Mouse (Mus musculus): ENCODE measurements around the gene Eml1. TPM values are rescaled to one million over a fixed set of nuclear protein-coding genes. Genes with fewer than 3 reads are reported as not detected.

Eml1 gene
- polyA plus RNA-seq (2014; fragmentation: Nextera tagmentation; extraction: Ambion mirVana) = 91.3 and 107 TPM in 2 replicates

DNA sequence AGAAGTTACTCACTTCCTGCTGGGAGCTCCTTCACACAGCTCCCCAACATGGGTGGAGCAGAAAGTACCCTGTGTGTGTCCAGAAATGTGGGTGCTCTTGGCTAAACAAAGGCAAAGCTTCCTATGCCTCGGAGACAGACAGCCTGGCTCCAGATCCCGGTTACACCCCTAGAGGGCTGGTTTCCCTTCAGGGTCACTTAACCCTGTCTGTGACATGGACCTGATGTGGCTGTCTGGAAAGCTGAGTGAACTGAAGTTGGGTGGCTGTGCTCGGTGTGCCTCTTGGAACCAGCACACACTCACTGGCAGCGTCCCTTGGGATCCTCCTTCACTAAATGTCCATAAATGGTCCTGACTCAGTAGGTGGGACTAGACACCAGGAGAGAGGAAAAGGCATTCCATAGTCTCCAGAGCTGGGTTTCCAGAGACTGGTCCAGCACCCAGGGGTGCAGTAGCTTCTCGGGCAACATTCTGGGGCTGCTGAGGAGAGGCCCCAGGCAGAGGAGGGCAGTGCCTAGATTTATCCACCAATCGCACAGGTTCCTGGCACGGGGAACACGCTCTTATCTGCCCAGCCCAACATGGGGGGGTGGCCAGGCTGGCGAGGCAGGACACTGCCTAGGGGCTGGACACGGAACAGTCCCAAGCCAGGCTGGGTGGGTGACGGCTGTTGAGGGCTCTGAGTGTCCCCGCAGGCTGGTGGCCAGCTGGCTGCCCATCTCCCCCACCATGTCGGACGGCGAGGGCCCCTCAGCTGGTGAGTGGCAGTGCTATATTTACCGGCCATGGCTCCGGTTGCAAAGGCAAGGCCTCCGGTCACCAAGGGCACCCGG lies at the start of gene Eml1:
TSS of gene Eml1 (plus strand) at position 362 of the 833 bp plus-strand sequence.
- Histone ChIP-seq H3K4me3 (ENCODE audit: low read depth, low read length) (no peak within 1 kb of the TSS), H3K27me3 (ENCODE audit: control insufficient read depth, insufficient read depth, low read length) (no peaks in the 10 kb centered on the region), H3K27ac (ENCODE audit: low read depth, low read length) (no peak within 1 kb of the TSS), H3K9ac (ENCODE audit: low read depth, low read length) (no peak within 1 kb of the TSS), H3K9me3 (ENCODE audit: control insufficient read depth, low read length) (no peaks in the 10 kb centered on the region), H3K4me1 (replicated peaks; ENCODE audit: control insufficient read depth, insufficient read depth, low read length) (0 out of 2 replicates have a peak, but pooled peaks cover 2% of the 10 kb centered on the region), H3K36me3 (ENCODE audit: control insufficient read depth, insufficient read depth, low read length) (no peaks in the 10 kb centered on the region), H3K4me2 (replicated peaks; ENCODE audit: low read depth, low read length) (no peak within 1 kb of the TSS)
- DNase-seq (ENCODE audit: low spot score) (no peak), ATAC-seq (ENCODE audit: low FRiP score) (no peak)
- WGBS = 79% methylated on average over 19 of the region's 19 CpGs

DNA sequence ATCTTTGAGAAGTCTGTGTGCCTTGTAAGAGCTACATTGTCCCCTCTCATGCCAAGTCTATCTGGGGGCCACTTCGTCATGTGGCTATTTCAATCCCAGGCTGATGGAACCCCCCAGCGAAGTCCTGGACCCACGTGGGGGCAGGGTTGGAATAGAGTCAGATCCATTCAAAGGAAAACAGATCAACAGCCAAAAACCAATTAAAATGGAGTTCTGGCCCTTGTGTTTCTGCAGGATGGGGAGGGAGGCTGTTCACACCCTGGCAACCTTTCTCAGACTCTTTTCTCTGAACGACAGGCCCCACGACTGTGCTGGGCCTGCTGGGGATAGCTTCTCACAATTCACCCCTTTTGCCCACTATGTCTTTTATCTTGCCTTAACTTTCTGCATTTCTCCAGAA lies 44.4 kb upstream of the Eml1 start:
- 55% methylated on average over 5 of the region's 5 CpGs for WGBS
- Histone ChIP-seq H3K4me3 (ENCODE audit: low read depth, low read length) (no peak overlapping the region), H3K27ac (ENCODE audit: low read depth, low read length) (no peak overlapping the region), H3K27me3 (ENCODE audit: control insufficient read depth, insufficient read depth, low read length) (peaks cover 27% of the 10 kb centered on the region), H3K4me2 (replicated peaks; ENCODE audit: low read depth, low read length) (no peak overlapping the region), H3K4me1 (replicated peaks; ENCODE audit: control insufficient read depth, insufficient read depth, low read length) (peaks cover 15% of the 10 kb centered on the region), H3K9me3 (ENCODE audit: control insufficient read depth, low read length) (no peaks in the 10 kb centered on the region), H3K9ac (ENCODE audit: low read depth, low read length) (no peak overlapping the region), H3K36me3 (ENCODE audit: control insufficient read depth, insufficient read depth, low read length) (no peaks in the 10 kb centered on the region)
- no peak for ATAC-seq (ENCODE audit: low FRiP score)
- DNase-seq (ENCODE audit: low spot score) = no peak

DNA sequence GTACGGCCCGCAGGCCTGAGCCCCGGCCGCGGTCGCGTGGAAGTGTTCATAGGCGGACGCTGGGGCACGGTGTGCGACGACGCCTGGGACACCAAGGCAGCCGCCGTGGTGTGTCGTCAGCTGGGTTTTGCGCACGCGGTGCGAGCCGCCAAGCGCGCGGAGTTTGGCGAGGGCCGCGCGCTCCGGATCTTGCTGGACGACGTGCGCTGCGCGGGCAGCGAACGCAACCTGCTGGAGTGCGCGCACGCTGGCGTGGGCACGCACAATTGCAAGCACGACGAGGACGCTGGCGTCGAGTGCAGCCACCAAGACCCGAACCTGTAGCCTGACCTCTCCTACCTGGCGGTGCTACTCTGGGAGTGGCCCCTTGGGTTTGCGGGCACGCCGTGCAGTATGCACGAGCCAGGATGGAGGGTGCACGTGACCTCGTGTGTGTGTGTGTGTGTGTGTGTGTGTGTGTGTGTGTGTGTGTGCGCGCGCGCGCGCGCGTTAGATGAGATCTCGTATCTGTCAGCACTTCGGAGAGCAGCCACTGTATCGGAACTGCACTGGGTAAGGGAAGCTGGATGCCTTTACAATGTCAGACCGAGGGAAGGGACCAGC lies 42.8 kb upstream of the Eml1 start:
- 3% methylated on average over 66 of the region's 66 CpGs for WGBS
- peak; percentile 59; the same call in 1 of the 2 replicates for ATAC-seq (ENCODE audit: low FRiP score)
- Histone ChIP-seq H3K27me3 (ENCODE audit: control insufficient read depth, insufficient read depth, low read length) (peaks cover 27% of the 10 kb centered on the region), H3K9me3 (ENCODE audit: control insufficient read depth, low read length) (no peaks in the 10 kb centered on the region), H3K9ac (ENCODE audit: low read depth, low read length) (peak overlapping the region; percentile 44), H3K4me2 (replicated peaks; ENCODE audit: low read depth, low read length) (peak overlapping the region; percentile 55), H3K27ac (ENCODE audit: low read depth, low read length) (no peak overlapping the region), H3K4me1 (replicated peaks; ENCODE audit: control insufficient read depth, insufficient read depth, low read length) (peaks cover 12% of the 10 kb centered on the region), H3K4me3 (ENCODE audit: low read depth, low read length) (peak overlapping the region; percentile 29), H3K36me3 (ENCODE audit: control insufficient read depth, insufficient read depth, low read length) (no peaks in the 10 kb centered on the region)
- peak; percentile 76 for DNase-seq (ENCODE audit: low spot score)

DNA sequence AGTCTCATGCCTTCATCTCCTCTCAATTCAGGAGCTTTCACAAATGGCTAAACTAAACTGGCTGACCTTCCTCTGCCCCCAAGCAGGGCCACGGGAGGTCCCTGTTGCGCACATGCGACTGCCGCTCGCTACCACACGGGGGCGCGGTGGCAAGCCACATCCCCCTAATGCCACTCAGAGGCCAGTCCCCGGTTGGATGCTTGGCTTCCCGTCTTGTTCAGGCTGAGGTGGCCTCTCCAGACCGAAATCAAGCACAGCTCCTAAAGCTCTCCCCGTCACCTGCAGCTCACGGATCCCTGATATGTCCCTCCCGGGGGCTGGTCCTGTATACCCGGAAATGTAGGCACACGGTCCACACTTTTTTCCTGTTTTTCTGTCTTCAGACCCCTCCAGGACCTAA lies 37.7 kb upstream of the Eml1 start:
- H3K4me3 ChIP-seq (ENCODE audit: low read depth, low read length) = peak overlapping the region; percentile 13
- H3K9me3 ChIP-seq (ENCODE audit: control insufficient read depth, low read length) = no peaks in the 10 kb centered on the region
- H3K27ac ChIP-seq (ENCODE audit: low read depth, low read length) = 0 out of 2 replicates have a peak overlapping the region, but pooled peaks have one; percentile 12
- WGBS = 3% methylated on average over 16 of the region's 16 CpGs
- peaks cover 20% of the 10 kb centered on the region for H3K27me3 ChIP-seq (ENCODE audit: control insufficient read depth, insufficient read depth, low read length)
- peaks cover 10% of the 10 kb centered on the region; the same call in 1 of the 2 replicates for H3K4me1 ChIP-seq (replicated peaks; ENCODE audit: control insufficient read depth, insufficient read depth, low read length)
- ATAC-seq (ENCODE audit: low FRiP score) = peak; percentile 36
- H3K36me3 ChIP-seq (ENCODE audit: control insufficient read depth, insufficient read depth, low read length) = no peaks in the 10 kb centered on the region
- peak overlapping the region; percentile 75 for H3K4me2 ChIP-seq (replicated peaks; ENCODE audit: low read depth, low read length)
- DNase-seq (ENCODE audit: low spot score) = peak; percentile 91
- no peak overlapping the region; the same call in 1 of the 2 replicates for H3K9ac ChIP-seq (ENCODE audit: low read depth, low read length)

DNA sequence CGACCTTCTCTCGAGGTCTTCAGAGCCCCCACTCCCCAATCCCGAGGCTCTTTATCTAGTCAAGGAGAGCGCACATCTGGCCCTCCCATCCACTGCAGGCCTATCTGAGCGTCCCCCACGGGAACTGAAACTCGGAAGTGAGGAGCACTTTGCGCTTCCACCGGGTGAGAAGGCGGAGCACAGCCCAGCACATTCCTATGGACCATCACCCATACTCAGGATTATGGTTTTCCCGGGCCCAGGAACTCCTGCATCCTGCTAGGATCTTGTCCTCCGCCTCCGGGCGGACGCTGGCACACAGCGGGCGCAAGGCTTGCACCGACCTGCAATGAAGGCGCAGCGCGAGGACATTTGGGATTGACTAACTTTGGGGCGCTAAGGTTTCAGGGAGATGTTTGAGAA lies 37.3 kb upstream of the Eml1 start:
- 0 out of 2 replicates have a peak overlapping the region, but pooled peaks have one; percentile 12 for H3K27ac ChIP-seq (ENCODE audit: low read depth, low read length)
- DNase-seq (ENCODE audit: low spot score) = no peak

DNA sequence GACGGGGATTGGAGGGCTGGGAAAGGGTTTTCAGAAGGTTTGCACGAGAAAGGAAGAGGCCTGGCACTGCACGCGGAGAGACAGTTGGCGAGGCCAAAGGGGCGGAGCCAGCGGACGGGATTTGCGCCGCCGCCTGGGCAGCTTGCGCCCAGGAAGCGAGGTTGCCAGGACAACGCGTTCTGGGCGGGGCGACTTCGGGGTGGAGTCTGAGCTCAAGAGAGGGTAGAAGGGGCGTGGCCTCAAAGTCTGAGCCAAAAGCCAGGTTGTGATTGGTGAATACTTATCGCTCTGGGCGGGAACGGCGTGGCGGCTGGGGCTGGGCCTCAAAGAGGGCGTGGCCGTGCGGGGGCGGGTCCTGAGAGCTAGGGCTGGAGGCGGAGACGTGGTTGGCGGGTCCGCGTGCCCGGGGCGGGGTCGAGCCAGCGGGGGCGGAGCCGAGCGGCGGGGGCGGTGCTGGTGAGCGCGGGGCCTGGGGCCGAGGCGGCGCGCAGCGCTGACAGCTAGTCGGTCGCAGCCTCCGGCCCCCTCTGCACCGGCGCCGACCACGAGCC lies 36.8 kb upstream of the Eml1 start, which contains the start of gene Cyp46a1:
TSS of gene Cyp46a1 (plus strand) at position 487 of the 551 bp plus-strand sequence.
- Histone ChIP-seq H3K27ac (ENCODE audit: low read depth, low read length) (0 out of 2 replicates have a peak within 1 kb of the TSS, but pooled peaks have one; percentile 12), H3K27me3 (ENCODE audit: control insufficient read depth, insufficient read depth, low read length) (peaks cover 13% of the 10 kb centered on the region)

More for the DNA sequence above, 37.3 kb upstream of the Eml1 start:
- H3K4me3 ChIP-seq (ENCODE audit: low read depth, low read length) = peak overlapping the region; percentile 13
- no peaks in the 10 kb centered on the region for H3K9me3 ChIP-seq (ENCODE audit: control insufficient read depth, low read length)
- ATAC-seq (ENCODE audit: low FRiP score) = peak; percentile 44
- H3K9ac ChIP-seq (ENCODE audit: low read depth, low read length) = peak overlapping the region; percentile 12; the same call in 1 of the 2 replicates
- H3K36me3 ChIP-seq (ENCODE audit: control insufficient read depth, insufficient read depth, low read length) = no peaks in the 10 kb centered on the region
- WGBS = 2% methylated on average over 22 of the region's 22 CpGs
- H3K4me2 ChIP-seq (replicated peaks; ENCODE audit: low read depth, low read length) = peak overlapping the region; percentile 75
- peaks cover 10% of the 10 kb centered on the region; the same call in 1 of the 2 replicates for H3K4me1 ChIP-seq (replicated peaks; ENCODE audit: control insufficient read depth, insufficient read depth, low read length)
- H3K27me3 ChIP-seq (ENCODE audit: control insufficient read depth, insufficient read depth, low read length) = peaks cover 18% of the 10 kb centered on the region

DNA sequence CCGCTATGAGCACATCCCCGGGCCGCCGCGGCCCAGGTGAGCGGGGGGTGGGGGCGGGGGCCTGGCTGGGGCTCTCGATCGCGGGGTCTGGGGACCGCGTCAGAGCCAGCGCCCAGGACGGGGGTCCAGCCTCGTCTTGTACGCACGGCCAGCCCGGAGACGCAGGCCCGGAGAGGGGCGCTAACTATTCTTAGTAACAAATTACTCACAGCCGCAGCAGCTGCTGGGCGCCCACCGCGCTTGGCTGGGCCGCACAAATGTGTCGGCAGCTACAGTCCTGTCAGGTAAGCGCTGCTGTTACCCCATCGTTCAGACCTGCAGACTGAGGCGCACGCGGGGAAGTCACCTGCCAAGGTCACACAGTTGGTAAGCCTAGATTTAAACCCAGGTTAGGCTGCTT lies 36.2 kb upstream of the Eml1 start:
- H3K4me2 ChIP-seq (replicated peaks; ENCODE audit: low read depth, low read length) = peak overlapping the region; percentile 97
- peak overlapping the region; percentile 62 for H3K9ac ChIP-seq (ENCODE audit: low read depth, low read length)
- no peak overlapping the region for H3K27ac ChIP-seq (ENCODE audit: low read depth, low read length)
- WGBS = 2% methylated on average over 31 of the region's 32 CpGs
- peak overlapping the region; percentile 59 for H3K4me3 ChIP-seq (ENCODE audit: low read depth, low read length)
- H3K36me3 ChIP-seq (ENCODE audit: control insufficient read depth, insufficient read depth, low read length) = no peaks in the 10 kb centered on the region
- H3K4me1 ChIP-seq (replicated peaks; ENCODE audit: control insufficient read depth, insufficient read depth, low read length) = 0 out of 2 replicates have a peak, but pooled peaks cover 7% of the 10 kb centered on the region
- peaks cover 11% of the 10 kb centered on the region for H3K27me3 ChIP-seq (ENCODE audit: control insufficient read depth, insufficient read depth, low read length)
- H3K9me3 ChIP-seq (ENCODE audit: control insufficient read depth, low read length) = no peaks in the 10 kb centered on the region
- no peak for DNase-seq (ENCODE audit: low spot score)
- no peak for ATAC-seq (ENCODE audit: low FRiP score)

More for the DNA sequence above, 36.8 kb upstream of the Eml1 start, which contains the start of gene Cyp46a1:
- 0 out of 2 replicates have a peak, but pooled peaks cover 7% of the 10 kb centered on the region for H3K4me1 ChIP-seq (replicated peaks; ENCODE audit: control insufficient read depth, insufficient read depth, low read length)
- ATAC-seq (ENCODE audit: low FRiP score) = peak; percentile 93
- H3K4me3 ChIP-seq (ENCODE audit: low read depth, low read length) = peak within 1 kb of the TSS; percentile 59
- under 1% methylated on average over 51 of the region's 56 CpGs for WGBS
- H3K36me3 ChIP-seq (ENCODE audit: control insufficient read depth, insufficient read depth, low read length) = no peaks in the 10 kb centered on the region
- H3K9me3 ChIP-seq (ENCODE audit: control insufficient read depth, low read length) = no peaks in the 10 kb centered on the region
- H3K9ac ChIP-seq (ENCODE audit: low read depth, low read length) = peak within 1 kb of the TSS; percentile 62
- H3K4me2 ChIP-seq (replicated peaks; ENCODE audit: low read depth, low read length) = peak within 1 kb of the TSS; percentile 97
- peak; percentile 100 for DNase-seq (ENCODE audit: low spot score)

DNA sequence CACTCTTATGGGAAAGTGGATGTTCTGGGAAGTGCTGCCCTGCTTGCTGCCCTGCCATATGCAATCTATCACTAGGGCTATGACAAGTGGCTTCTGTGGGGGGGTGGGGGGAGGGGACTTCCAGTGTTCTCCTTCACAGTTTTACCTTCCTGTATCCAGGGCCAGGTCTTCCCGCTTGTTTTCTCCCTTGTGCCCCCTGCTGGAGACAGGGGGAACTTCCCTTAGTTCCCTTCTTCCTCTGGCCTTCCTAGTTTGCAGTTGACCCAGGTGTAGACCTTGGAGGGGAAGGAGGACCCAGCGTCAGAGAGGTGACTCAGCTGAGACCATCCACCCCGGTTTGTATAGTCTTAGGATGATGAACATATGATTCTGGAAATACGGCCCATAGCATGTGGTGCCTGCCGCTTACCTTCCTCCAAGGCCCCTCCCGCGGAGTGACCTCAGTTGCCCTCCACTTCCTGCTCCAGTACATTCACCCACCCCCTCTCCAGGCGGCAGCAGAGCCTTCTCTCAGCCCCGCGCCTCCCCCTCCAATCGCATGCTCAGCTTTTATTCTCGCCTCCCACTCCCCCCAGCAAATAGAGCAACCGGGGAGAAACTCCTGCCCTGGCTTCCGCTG lies 32.1 kb upstream of the Eml1 start:
- Histone ChIP-seq H3K27ac (ENCODE audit: low read depth, low read length) (no peak overlapping the region), H3K27me3 (ENCODE audit: control insufficient read depth, insufficient read depth, low read length) (peaks cover 7% of the 10 kb centered on the region), H3K36me3 (ENCODE audit: control insufficient read depth, insufficient read depth, low read length) (no peaks in the 10 kb centered on the region), H3K4me2 (replicated peaks; ENCODE audit: low read depth, low read length) (peak overlapping the region; percentile 7; the same call in 1 of the 2 replicates), H3K9me3 (ENCODE audit: control insufficient read depth, low read length) (no peaks in the 10 kb centered on the region), H3K4me1 (replicated peaks; ENCODE audit: control insufficient read depth, insufficient read depth, low read length) (no peaks in the 10 kb centered on the region), H3K9ac (ENCODE audit: low read depth, low read length) (no peak overlapping the region), H3K4me3 (ENCODE audit: low read depth, low read length) (no peak overlapping the region)
- ATAC-seq (ENCODE audit: low FRiP score) (no peak), DNase-seq (ENCODE audit: low spot score) (peak; percentile 73)
- 29% methylated on average over 12 of the region's 14 CpGs for WGBS
